Mouse (Mus musculus) testis, adult 2 months (tissue): ENCODE measurements around the gene Pstpip1. TPM values are rescaled to one million over a fixed set of nuclear protein-coding genes. Genes with fewer than 3 reads are reported as not detected.

Source experiments
- H3K27ac ChIP-seq: fragments of 200-500 bp; 2 replicates; pipeline ENCODE4 v1.5.1; 2012; ENCODE audit warnings: low read depth, low read length; ENCODE audit not compliant: control insufficient read depth, insufficient read depth
- H3K27me3 ChIP-seq: fragments of 200-500 bp; 2 replicates; pipeline ENCODE4 v1.6.1; 2012; ENCODE audit warnings: mild to moderate bottlenecking, low read length, moderate library complexity; ENCODE audit not compliant: control insufficient read depth, insufficient read depth
- H3K36me3 ChIP-seq: fragments of 200-500 bp; 2 replicates; pipeline ENCODE4 v1.6.1; 2012; ENCODE audit warnings: mild to moderate bottlenecking, low read length; ENCODE audit not compliant: control insufficient read depth, insufficient read depth
- H3K4me1 ChIP-seq: fragments of 200-500 bp; 2 replicates; pipeline ENCODE4 v1.6.1; 2012; ENCODE audit warnings: low read length; ENCODE audit not compliant: control insufficient read depth, insufficient read depth
- H3K4me3 ChIP-seq: fragments of 200-500 bp; 2 replicates; pipeline ENCODE4 v1.5.1; 2012; ENCODE audit warnings: low read depth, mild to moderate bottlenecking, low read length, moderate library complexity, mixed read lengths; ENCODE audit not compliant: control insufficient read depth
- CTCF ChIP-seq: fragments of 200-500 bp; IDR thresholded peaks from 2 replicates; pipeline ENCODE4 v1.5.1; 2012; ENCODE audit warnings: low read depth, mild to moderate bottlenecking, inconsistent platforms, low read length, moderate library complexity; ENCODE audit not compliant: control insufficient read depth, insufficient read depth, insufficient replicate concordance
- POLR2A ChIP-seq: fragments of 200-500 bp; IDR thresholded peaks from 2 replicates; pipeline ENCODE4 v1.6.1; 2012; ENCODE audit warnings: low read depth, mild to moderate bottlenecking, inconsistent platforms, low read length, moderate library complexity; ENCODE audit not compliant: control insufficient read depth
- polyA plus RNA-seq: library from polyadenylated mRNA; depleted of rRNA; stranded (reverse); fragments of >200 nt; gene quantifications from 2 replicates; pipeline ENCODE4 v1.2.3, GENCODE M21; 2012

Pstpip1 gene
- polyA plus RNA-seq, 1 experiment: 3.6 TPM

GRCm38 (mm10) chr9:56152482-56153007, 62.8 kb downstream of the Pstpip1 start:
- Histone ChIP-seq H3K4me1 (no peaks in the 10 kb centered on the region), H3K27ac (no peak overlapping the region), H3K27me3 (no peaks in the 10 kb centered on the region), H3K4me3 (no peak overlapping the region), H3K36me3 (no peaks in the 10 kb centered on the region)
- TF ChIP-seq CTCF (no peak), POLR2A (no peak)

DNA sequence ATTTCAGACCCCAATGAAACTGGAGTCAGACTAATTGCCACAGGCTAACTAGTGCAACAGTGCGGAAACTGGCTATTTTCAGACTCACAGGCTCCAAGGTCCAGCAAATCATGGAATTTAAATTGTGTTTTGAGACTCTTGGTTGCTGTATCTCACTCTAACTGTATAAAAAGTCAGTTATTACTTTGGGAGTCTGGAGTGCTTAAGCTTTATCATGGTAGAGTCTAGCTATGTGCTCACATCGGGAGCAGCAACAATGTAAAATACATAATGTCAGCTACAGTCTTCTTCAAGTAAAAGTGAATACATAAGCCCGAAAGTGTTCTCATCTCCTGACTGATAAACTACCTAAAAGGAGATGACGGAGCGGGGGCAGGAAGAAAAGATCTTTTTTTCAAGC, 64.8 kb downstream of the Pstpip1 start:
- Histone ChIP-seq H3K27me3 (no peaks in the 10 kb centered on the region), H3K36me3 (no peaks in the 10 kb centered on the region), H3K4me1 (no peaks in the 10 kb centered on the region), H3K27ac (no peak overlapping the region), H3K4me3 (no peak overlapping the region)
- TF ChIP-seq CTCF (no peak), POLR2A (no peak)

GRCm38 (mm10) chr9:56158077-56158476, 68.3 kb downstream of the Pstpip1 start:
- TF ChIP-seq POLR2A (no peak), CTCF (no peak)
- Histone ChIP-seq H3K4me1 (peaks cover 2% of the 10 kb centered on the region; the same call in 1 of the 2 replicates), H3K4me3 (no peak overlapping the region), H3K27ac (no peak overlapping the region), H3K27me3 (no peaks in the 10 kb centered on the region), H3K36me3 (no peaks in the 10 kb centered on the region)

DNA sequence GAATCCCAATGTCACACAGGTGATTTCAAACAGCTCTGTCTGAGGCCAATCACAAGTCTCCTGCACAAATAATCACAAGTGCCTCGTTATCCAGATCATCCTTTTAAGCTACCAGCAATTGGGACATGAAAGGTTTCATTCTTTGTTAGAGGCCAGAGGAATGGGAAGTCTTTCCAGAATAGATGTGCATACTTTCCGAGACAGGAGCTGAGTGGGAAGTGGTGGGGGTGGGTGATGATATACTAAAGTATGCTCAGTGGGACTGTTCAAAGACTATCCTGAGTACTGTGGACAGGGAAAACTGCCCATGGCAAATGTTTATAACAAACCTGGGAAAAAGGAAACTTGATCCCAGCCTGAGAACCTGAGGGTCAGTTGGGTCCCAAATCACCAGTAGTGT, 69.7 kb downstream of the Pstpip1 start:
- peaks cover 2% of the 10 kb centered on the region; the same call in 1 of the 2 replicates for H3K4me1 ChIP-seq
- H3K36me3 ChIP-seq: no peaks in the 10 kb centered on the region
- no peak for TF ChIP-seq CTCF
- H3K4me3 ChIP-seq: peak overlapping the region; percentile 43; the same call in 1 of the 2 replicates
- H3K27me3 ChIP-seq: no peaks in the 10 kb centered on the region
- H3K27ac ChIP-seq: no peak overlapping the region

- TF ChIP-seq CTCF (no peak), POLR2A (peak; percentile 71)
- H3K4me3 ChIP-seq: peak overlapping the region; percentile 94
- H3K36me3 ChIP-seq: no peaks in the 10 kb centered on the region
- H3K4me1 ChIP-seq: peaks cover 2% of the 10 kb centered on the region; the same call in 1 of the 2 replicates
- H3K27me3 ChIP-seq: no peaks in the 10 kb centered on the region
- peak overlapping the region; percentile 92 for H3K27ac ChIP-seq
Measured at GRCm38 (mm10) chr9:56160341-56161141, 70.8 kb downstream of the Pstpip1 start.

DNA sequence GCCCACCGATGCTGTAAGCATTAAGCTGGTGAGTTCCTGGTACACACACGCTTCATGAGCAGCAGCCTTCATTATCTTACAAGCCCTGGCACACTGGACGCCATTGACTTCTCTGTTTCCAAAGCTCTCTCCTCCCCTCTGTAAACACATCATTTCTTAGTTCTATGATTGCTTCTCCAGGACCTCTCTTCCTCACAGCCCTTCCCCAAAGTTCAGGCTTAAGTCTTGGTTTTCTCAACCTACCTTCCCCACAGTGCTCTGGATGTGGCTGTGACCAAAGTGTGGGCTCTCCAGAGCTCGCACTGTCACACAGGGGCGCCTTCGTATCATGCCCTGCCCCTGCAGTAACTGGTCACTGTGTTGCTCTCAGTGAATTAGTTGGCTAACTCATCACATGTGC, 75.6 kb downstream of the Pstpip1 start, which contains the start of gene Tspan3:
Gene Tspan3 (minus strand): TSS at position 101 of the 400 bp plus-strand sequence.
- Histone ChIP-seq H3K27me3 (no peaks in the 10 kb centered on the region), H3K27ac (no peak within 1 kb of the TSS), H3K4me1 (no peaks in the 10 kb centered on the region), H3K4me3 (no peak within 1 kb of the TSS), H3K36me3 (no peaks in the 10 kb centered on the region)
- TF ChIP-seq CTCF: no peak
- no peak for TF ChIP-seq POLR2A

DNA sequence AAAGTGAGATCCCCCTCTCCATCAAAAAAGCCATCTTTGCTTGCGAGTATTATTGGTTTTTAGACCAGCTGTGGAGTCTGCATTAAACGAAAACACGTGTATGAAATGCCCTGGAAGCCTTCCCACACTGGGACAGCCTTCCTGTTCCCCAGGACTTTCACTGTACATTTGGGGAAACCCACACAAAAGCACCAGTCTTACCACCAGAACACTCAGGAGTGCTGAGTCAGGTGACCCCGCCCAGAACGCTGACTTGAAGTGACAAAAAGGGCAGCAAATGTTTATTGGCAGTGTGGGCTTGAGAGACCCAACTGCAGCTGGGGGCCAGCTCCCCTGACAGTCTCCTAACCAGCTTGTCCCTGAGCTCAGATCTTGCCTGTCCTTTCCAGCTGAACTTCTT, 76.4 kb downstream of the Pstpip1 start:
- Histone ChIP-seq H3K4me3 (no peak overlapping the region), H3K4me1 (no peaks in the 10 kb centered on the region), H3K36me3 (no peaks in the 10 kb centered on the region), H3K27ac (no peak overlapping the region), H3K27me3 (no peaks in the 10 kb centered on the region)
- no peak for TF ChIP-seq POLR2A
- TF ChIP-seq CTCF: no peak

- H3K36me3 ChIP-seq: no peaks in the 10 kb centered on the region
- no peaks in the 10 kb centered on the region for H3K27me3 ChIP-seq
- no peaks in the 10 kb centered on the region for H3K4me1 ChIP-seq
- TF ChIP-seq POLR2A (no peak), CTCF (no peak)
- H3K27ac ChIP-seq: no peak overlapping the region
- H3K4me3 ChIP-seq: no peak overlapping the region
Measured at GRCm38 (mm10) chr9:56167690-56168089, 77.9 kb downstream of the Pstpip1 start.
